In the genomic region with DNA sequence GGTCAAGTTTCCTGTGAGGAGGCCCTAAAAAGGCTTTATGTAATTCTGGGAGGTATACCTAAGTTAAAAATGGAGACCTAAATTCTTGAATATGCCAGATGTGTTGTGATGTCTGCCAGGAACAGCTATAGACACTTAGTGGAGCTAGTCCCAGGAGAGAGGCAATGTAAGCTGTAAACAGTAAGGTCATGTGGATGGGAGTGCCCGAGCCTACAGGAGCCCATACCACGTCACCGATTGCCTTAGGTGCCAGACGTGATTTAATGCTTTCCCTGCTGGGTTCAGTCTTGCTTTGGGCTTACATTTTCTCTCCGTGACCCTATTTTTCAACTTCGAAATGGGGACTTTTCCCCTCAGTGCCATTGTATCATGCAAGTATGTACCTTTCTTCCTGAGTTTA, we compare ENCODE assay signal across 29 mouse cellular contexts.
"Had no signal": no experiment of that assay in that cellular context is flagged by ENCODE, and none has a peak within 500 bp of the region (broad histone marks: within the 10 kb centered on the region; RNA-seq: fewer than 3 reads in every experiment).

No protein-coding gene starts in this region.

- H3K9me3 ChIP-seq: heart, embryonic 10.5 days; heart, embryonic 13.5 days; heart, embryonic 15.5 days; hindbrain, embryonic 10.5 days; hindbrain, embryonic 12.5 days; intestine, embryonic 15.5 days; limb, embryonic 10.5 days; limb, embryonic 12.5 days; liver, embryonic 13.5 days; liver, embryonic 15.5 days had no signal

- H3K4me1 ChIP-seq: heart, embryonic 10.5 days; heart, embryonic 13.5 days; heart, embryonic 15.5 days; hindbrain, embryonic 10.5 days; hindbrain, embryonic 12.5 days; intestine, embryonic 15.5 days; limb, embryonic 10.5 days; limb, embryonic 12.5 days; liver, embryonic 13.5 days; liver, embryonic 15.5 days had no signal

- H3K27ac ChIP-seq: gastrocnemius, adult 2 months; heart, embryonic 10.5 days; heart, embryonic 13.5 days; heart, embryonic 15.5 days; hindbrain, embryonic 10.5 days; hindbrain, embryonic 12.5 days; hindbrain, embryonic 14.5 days; intestine, embryonic 15.5 days; layer of hippocampus, adult 2 months; left cerebral cortex, adult 2 months; limb, embryonic 10.5 days; limb, embryonic 12.5 days; liver, embryonic 13.5 days; liver, embryonic 15.5 days had no signal

- H3K27me3 ChIP-seq: heart, embryonic 13.5 days; heart, embryonic 15.5 days; hindbrain, embryonic 12.5 days; intestine, embryonic 15.5 days; limb, embryonic 12.5 days; liver, embryonic 13.5 days; liver, embryonic 15.5 days had no signal

- DNase-seq: gastrocnemius, adult 2 months; gastrocnemius, postnatal 10 days; gastrocnemius, postnatal 25 days; heart, adult 18-20 months; heart, postnatal 14 days; heart, postnatal 4 days; kidney, adult 18-20 months; kidney, adult 8-10 months; kidney, postnatal 10 days; kidney, postnatal 25 days; kidney, postnatal 4 days; liver; liver, embryonic 13.5 days had no signal

- H3K4me2 ChIP-seq: heart, embryonic 13.5 days; heart, embryonic 15.5 days; hindbrain, embryonic 12.5 days; hindbrain, embryonic 14.5 days; intestine, embryonic 15.5 days; limb, embryonic 12.5 days; liver, embryonic 11.5 days; liver, embryonic 13.5 days; liver, embryonic 15.5 days had no signal

- ATAC-seq: hindbrain, embryonic 16.5 days; inflammation-experienced regulatory T-cells, adult 6 months; intestine, embryonic 15.5 days; intestine, postnatal 0 days had no signal

- H3K9ac ChIP-seq: heart, embryonic 13.5 days; heart, embryonic 15.5 days; hindbrain, embryonic 12.5 days; hindbrain, embryonic 14.5 days; intestine, embryonic 15.5 days; limb, embryonic 12.5 days; liver, embryonic 13.5 days; liver, embryonic 15.5 days had no signal

- H3K4me3 ChIP-seq: gastrocnemius, adult 2 months; heart, embryonic 10.5 days; heart, embryonic 13.5 days; heart, embryonic 15.5 days; hindbrain, embryonic 10.5 days; hindbrain, embryonic 12.5 days; intestine, embryonic 15.5 days; layer of hippocampus, adult 2 months; left cerebral cortex, adult 2 months; limb, embryonic 10.5 days; limb, embryonic 12.5 days; liver, embryonic 13.5 days; liver, embryonic 15.5 days had no signal

- H3K36me3 ChIP-seq: heart, embryonic 10.5 days; heart, embryonic 13.5 days; heart, embryonic 15.5 days; hindbrain, embryonic 10.5 days; hindbrain, embryonic 12.5 days; intestine, embryonic 15.5 days; limb, embryonic 10.5 days; limb, embryonic 12.5 days; liver, embryonic 13.5 days; liver, embryonic 15.5 days had no signal
